Mouse (Mus musculus) heart, embryonic 13.5 days (tissue): Measurements from ENCODE around the gene Mast4. TPM values are rescaled to one million over a fixed set of nuclear protein-coding genes. Genes with fewer than 3 reads are reported as not detected.
"Not testable (repeated sequence)": the region's sequence is repeated elsewhere in the genome, so short reads cannot be mapped to it uniquely, and the experiment has no call there.

Experiments used
- ATAC-seq: fragments of 200-750 bp; cut with Nextera tagmentation; 2 replicates; pipeline ENCODE4 v1.8.0; 2017; ENCODE audit warnings: moderate TSS enrichment; ENCODE audit not compliant: insufficient number of reproducible peaks, low FRiP score, low TSS enrichment; ENCODE audit errors: extremely low read depth
- H3K27ac ChIP-seq: fragments of 300-500 bp; sonication (generic); replicated peaks from 2 replicates; pipeline ENCODE4 v1.5.1; 2015; ENCODE audit warnings: moderate library complexity, mild to moderate bottlenecking, inconsistent platforms
- H3K27me3 ChIP-seq: fragments of 300-500 bp; sonication (generic); replicated peaks from 2 replicates; pipeline ENCODE4 v1.6.1; 2015; ENCODE audit warnings: mild to moderate bottlenecking, inconsistent platforms
- H3K36me3 ChIP-seq: fragments of 300-500 bp; sonication (generic); 2 replicates; pipeline ENCODE4 v1.6.1; 2015; ENCODE audit warnings: mild to moderate bottlenecking, inconsistent platforms
- H3K4me1 ChIP-seq: fragments of 300-500 bp; sonication (generic); 2 replicates; pipeline ENCODE4 v1.6.1; 2015; ENCODE audit warnings: inconsistent platforms
- H3K4me2 ChIP-seq: fragments of 300-500 bp; sonication (generic); 2 replicates; pipeline ENCODE4 v1.6.1; 2015; ENCODE audit warnings: inconsistent platforms, mild to moderate bottlenecking, moderate library complexity
- H3K4me3 ChIP-seq: fragments of 300-500 bp; sonication (generic); 2 replicates; pipeline ENCODE4 v1.5.1; 2015; ENCODE audit warnings: moderate library complexity, mild to moderate bottlenecking, inconsistent platforms
- H3K9ac ChIP-seq: fragments of 300-500 bp; sonication (generic); 2 replicates; pipeline ENCODE4 v1.6.1; 2015; ENCODE audit warnings: inconsistent platforms, mild to moderate bottlenecking, moderate library complexity
- H3K9me3 ChIP-seq: fragments of 300-500 bp; sonication (generic); 2 replicates; pipeline ENCODE4 v1.6.1; 2016; ENCODE audit warnings: inconsistent platforms
- WGBS: fragments of 180-500 bp; shearing (Covaris S2); methylation state at CpG from one replicate; pipeline ENCODE4 v1.1.7; 2015; ENCODE audit warnings: mixed read lengths; 5-methylcytosine and 5-hydroxymethylcytosine counted together
- polyA plus RNA-seq: library from polyadenylated mRNA; unstranded; fragments of >200 nt; fragmentation: Nextera tagmentation; extraction: Ambion mirVana; gene quantifications from 2 replicates; pipeline ENCODE4 v1.2.1, GENCODE M21; 2015

Mast4 gene
- polyA plus RNA-seq, 1 experiment from 2014 or later = 36.8 TPM

DNA sequence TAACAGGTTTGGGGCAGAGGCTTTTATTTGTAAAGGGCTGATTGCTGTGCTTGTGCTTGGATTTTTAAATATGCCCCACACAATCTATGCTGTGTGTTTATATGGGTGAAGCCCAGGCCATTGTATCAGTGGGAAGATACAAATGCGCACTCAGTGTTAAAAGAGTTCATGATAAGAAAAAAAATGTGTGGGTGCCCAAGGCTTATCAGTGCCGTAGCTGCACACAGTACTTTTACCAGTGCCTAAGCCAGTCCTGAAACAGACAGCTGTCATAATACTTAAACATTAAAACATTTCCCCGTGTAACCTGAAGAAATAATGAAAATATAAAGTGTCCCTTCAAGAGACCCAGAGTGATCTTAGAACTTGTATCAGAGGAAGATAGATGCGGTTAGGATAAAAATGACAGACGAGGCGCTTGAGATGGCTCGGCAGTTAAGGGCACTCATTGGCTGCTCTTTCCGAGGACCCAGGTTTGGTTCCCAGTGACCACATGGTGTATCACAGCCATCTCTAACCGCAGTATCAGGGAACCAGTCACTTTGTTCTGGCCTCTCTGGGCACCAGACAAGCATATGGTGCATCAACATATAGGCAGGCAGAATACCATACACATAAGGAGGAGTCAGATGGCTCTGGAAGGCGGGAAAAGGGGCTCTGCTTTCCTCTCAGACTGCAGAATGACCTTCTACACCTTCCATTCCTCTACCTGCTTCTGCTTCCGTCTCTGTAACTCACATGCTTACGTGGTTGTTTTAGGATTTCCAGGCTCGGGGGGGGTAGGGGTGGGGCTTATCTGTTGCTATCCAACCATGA lies 594.4 kb downstream of the Mast4 start:
- Histone ChIP-seq H3K9me3 (no peaks in the 10 kb centered on the region), H3K4me1 (no peaks in the 10 kb centered on the region), H3K36me3 (peaks cover 95% of the 10 kb centered on the region), H3K27ac (no peak overlapping the region), H3K4me2 (no peak overlapping the region), H3K27me3 (no peaks in the 10 kb centered on the region), H3K4me3 (no peak overlapping the region), H3K9ac (no peak overlapping the region)
- no peak for ATAC-seq
- 76% methylated on average over 13 of the region's 13 CpGs for WGBS

DNA sequence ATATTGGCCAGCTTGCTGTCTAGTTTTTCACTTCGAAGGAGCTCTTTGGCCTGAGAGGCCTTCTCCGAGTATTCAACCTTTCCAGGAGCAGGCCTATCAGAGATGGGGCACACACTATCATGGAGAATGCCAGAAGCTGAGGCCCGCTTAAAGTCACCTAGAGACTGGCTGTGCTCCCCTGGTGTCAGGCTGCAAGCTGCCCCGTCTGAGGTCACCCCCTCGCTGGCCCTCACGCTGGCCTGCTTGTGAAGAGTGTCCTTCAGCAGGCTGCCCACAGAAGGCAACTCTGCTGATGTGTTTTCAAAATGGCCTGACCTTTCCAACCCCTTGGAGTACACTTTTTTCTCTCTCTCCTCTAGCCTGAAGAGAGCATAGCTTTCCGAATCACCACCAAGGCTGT lies 596.5 kb downstream of the Mast4 start:
- H3K36me3 ChIP-seq = peaks cover 97% of the 10 kb centered on the region
- H3K9ac ChIP-seq = no peak overlapping the region
- no peak for ATAC-seq
- H3K27me3 ChIP-seq = no peaks in the 10 kb centered on the region
- no peaks in the 10 kb centered on the region for H3K4me1 ChIP-seq
- no peak overlapping the region for H3K4me2 ChIP-seq
- H3K27ac ChIP-seq = no peak overlapping the region
- H3K9me3 ChIP-seq = no peaks in the 10 kb centered on the region
- no peak overlapping the region for H3K4me3 ChIP-seq
- WGBS = 80% methylated on average over 7 of the region's 7 CpGs

DNA sequence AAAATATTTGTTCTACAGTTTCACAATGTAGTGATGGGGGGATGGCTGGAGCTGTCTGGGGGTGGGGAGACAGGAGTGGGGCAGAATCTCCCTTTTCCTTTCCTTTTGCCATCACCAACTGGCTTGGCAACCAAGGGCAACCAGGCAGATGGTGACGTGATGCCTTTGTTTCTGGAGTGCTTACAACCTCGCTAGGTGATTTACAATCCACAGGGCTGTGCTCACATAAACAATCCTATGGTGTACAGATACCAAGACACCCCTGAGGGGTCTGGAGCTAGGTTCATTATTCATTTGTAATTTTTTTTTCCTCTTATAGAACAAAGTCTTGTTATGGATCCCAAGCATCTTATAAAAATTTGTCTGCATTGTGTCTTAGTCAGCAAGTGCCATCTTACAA lies 601.2 kb downstream of the Mast4 start:
- Histone ChIP-seq H3K27me3 (no peaks in the 10 kb centered on the region), H3K9ac (no peak overlapping the region), H3K4me2 (no peak overlapping the region), H3K4me3 (no peak overlapping the region), H3K9me3 (no peaks in the 10 kb centered on the region), H3K36me3 (peaks cover 54% of the 10 kb centered on the region), H3K4me1 (no peaks in the 10 kb centered on the region), H3K27ac (no peak overlapping the region)
- 70% methylated on average over 2 of the region's 2 CpGs for WGBS
- ATAC-seq = no peak

DNA sequence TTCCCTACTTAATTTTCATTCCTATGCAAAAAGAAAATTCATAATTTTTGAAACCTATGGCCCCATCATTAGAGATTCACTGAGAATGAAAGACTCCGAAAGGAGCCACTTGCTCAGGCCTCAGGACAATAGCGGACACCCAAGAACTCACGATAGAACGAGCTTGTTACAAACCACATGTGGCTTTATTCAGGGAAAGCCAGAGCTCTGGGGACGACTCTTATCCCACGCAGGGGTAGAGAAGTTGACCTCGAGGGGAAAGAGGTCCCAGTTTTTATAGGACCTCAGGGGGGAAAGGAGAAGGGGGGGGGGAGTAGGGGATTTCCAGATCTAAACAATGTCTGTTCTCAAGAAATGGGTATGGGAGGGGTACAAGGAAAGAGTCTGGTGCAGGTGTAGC lies 605.3 kb downstream of the Mast4 start:
- H3K36me3 ChIP-seq = peaks cover 13% of the 10 kb centered on the region
- not testable (repeated sequence) for H3K4me3 ChIP-seq, H3K27ac ChIP-seq, H3K9ac ChIP-seq, H3K4me2 ChIP-seq, H3K9me3 ChIP-seq, H3K4me1 ChIP-seq, ATAC-seq, H3K27me3 ChIP-seq
- WGBS = 83% methylated on average over 7 of the region's 7 CpGs

DNA sequence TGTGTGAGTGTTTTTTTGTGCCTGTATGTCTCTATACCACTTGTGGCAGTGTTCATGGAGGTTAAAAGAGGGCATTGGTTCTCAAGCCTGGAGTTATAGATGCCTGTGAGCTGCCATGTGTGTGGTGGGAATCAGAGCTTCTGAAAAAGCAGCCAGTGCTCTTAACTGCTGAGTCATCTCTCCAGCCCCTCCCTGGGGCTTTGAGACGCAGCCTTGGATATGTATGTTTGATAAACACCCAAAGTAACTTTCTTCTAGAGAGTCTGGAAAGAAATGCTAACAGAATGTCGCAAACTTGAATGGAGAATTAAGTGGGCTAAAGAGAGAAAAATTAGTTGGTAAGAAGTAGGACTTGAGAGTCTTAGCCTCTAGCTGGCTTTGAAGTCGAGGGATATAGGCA lies 606.3 kb downstream of the Mast4 start:
- H3K4me3 ChIP-seq = no peak overlapping the region
- H3K27me3 ChIP-seq = no peaks in the 10 kb centered on the region
- H3K9ac ChIP-seq = no peak overlapping the region
- peaks cover 5% of the 10 kb centered on the region; the same call in 1 of the 2 replicates for H3K4me1 ChIP-seq
- ATAC-seq = no peak
- no peaks in the 10 kb centered on the region for H3K9me3 ChIP-seq
- H3K36me3 ChIP-seq = peaks cover 7% of the 10 kb centered on the region; the same call in 1 of the 2 replicates
- no peak overlapping the region for H3K27ac ChIP-seq
- H3K4me2 ChIP-seq = no peak overlapping the region
- WGBS = 71% methylated on average over 3 of the region's 3 CpGs

DNA sequence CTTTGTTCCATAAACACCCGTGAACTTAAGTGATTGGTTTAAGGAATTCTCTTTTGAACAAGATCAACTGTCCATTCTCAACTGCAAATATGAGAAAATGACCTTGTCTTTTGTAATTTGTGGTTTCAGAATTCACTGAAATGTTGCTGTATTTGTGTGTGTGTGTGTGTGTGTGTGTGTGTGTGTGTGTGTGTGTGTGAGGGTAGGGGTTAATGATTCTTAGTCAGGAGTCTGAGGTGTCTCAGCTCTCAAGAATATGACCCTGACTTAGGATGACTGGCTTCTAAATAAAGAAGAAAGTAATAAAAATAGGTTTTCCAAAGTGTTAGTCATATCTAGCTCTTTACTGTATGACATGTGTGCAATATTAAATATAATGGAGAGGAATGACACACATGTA lies 607.4 kb downstream of the Mast4 start:
- no peak overlapping the region for H3K4me3 ChIP-seq
- no peaks in the 10 kb centered on the region for H3K36me3 ChIP-seq
- H3K4me2 ChIP-seq = no peak overlapping the region
- H3K9ac ChIP-seq = no peak overlapping the region
- 86% methylated on average over 1 of the region's 1 CpGs for WGBS
- no peak overlapping the region for H3K27ac ChIP-seq
- H3K4me1 ChIP-seq = peaks cover 5% of the 10 kb centered on the region; the same call in 1 of the 2 replicates
- H3K9me3 ChIP-seq = no peaks in the 10 kb centered on the region
- ATAC-seq = no peak
- no peaks in the 10 kb centered on the region for H3K27me3 ChIP-seq

DNA sequence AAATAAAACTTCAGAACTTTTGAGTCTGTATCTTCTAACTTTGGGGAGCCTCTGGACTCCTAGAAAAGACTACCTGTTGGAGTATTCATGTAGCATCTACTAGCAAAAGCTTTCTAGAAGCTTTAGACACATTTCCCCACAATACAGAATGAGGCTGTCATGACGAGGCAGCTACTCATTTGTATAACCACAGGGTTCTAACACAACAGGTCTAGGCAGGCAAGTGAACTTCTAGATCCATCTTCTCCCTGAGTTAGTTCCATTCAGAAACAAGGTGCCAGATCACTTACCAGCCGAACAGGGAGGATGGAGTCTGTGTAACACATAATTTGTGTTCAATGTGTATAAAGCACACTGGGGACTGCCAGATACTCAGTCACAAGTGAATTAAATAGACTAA lies 608.4 kb downstream of the Mast4 start:
- no peak overlapping the region for H3K9ac ChIP-seq
- ATAC-seq = no peak
- no peaks in the 10 kb centered on the region for H3K36me3 ChIP-seq
- no peak overlapping the region for H3K4me2 ChIP-seq
- WGBS = 68% methylated on average over 2 of the region's 2 CpGs
- H3K4me3 ChIP-seq = no peak overlapping the region
- no peak overlapping the region for H3K27ac ChIP-seq
- no peaks in the 10 kb centered on the region for H3K9me3 ChIP-seq
- H3K4me1 ChIP-seq = peaks cover 5% of the 10 kb centered on the region; the same call in 1 of the 2 replicates
- no peaks in the 10 kb centered on the region for H3K27me3 ChIP-seq

DNA sequence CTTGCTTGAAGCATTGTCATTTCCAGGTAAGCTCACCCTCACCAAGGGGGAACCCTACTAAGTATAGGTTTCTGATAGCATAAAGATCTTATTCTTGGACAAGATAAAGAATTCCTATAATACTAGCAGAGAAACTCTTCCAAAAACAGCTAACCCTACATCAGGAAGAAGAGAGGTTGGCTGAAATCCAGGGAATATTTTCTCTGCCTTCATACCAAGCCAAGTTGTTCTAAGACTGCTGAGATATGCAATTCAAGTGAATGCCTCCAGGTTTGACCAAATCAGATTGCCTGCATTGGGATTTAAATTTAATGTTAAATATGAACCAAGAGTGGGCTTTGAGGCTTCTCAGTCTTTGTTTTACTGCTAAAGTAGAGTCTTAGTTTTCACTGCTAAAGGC lies 608.9 kb downstream of the Mast4 start:
- Histone ChIP-seq H3K27me3 (no peaks in the 10 kb centered on the region), H3K27ac (no peak overlapping the region), H3K4me2 (no peak overlapping the region), H3K4me1 (peaks cover 5% of the 10 kb centered on the region; the same call in 1 of the 2 replicates), H3K4me3 (no peak overlapping the region), H3K9ac (no peak overlapping the region), H3K9me3 (no peaks in the 10 kb centered on the region), H3K36me3 (no peaks in the 10 kb centered on the region)
- ATAC-seq = no peak

DNA sequence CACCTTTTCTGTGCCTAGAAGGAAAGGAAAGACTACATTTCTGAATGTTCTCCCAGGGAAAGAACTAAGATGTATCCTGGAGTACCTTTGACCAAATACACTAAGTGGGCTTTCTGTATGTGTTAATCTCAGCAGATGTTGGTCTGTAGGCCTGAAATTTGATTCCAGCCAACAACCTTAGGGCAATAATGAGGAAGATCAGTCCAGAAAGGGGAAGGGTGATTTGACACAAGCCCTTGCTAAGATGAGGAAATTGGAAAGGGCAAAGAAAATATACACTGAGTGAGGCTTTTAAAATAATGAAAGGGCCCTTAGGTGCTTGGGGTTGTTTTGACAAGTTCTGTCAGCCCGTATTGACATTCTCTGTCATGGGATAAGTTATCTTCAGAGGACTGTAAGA lies 617.3 kb downstream of the Mast4 start:
- 56% methylated on average over 1 of the region's 1 CpGs for WGBS
- no peak for ATAC-seq

DNA sequence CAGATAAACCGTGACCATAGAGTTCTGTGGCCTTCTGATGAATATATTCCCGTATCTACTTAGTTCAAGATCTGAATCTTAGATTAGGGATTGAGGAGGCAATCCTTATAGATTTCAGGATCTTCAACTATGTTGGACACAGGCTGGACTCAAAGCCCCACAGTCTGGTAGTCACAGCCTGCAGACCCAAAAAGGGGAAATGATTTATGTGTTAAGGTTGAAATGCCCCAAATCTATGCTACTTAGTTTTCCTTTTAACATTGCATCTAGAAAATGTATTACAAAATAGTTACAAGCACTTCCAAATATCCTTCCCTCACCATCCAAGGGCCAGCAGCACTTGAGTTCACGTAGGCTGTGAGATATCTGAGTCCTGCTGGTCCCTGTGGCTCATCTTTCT lies 633.6 kb downstream of the Mast4 start:
- Histone ChIP-seq H3K4me3 (no peak overlapping the region), H3K27me3 (no peaks in the 10 kb centered on the region), H3K4me1 (peaks cover 16% of the 10 kb centered on the region), H3K4me2 (no peak overlapping the region), H3K9ac (no peak overlapping the region), H3K27ac (no peak overlapping the region), H3K9me3 (no peaks in the 10 kb centered on the region), H3K36me3 (no peaks in the 10 kb centered on the region)
- ATAC-seq = no peak
- WGBS = 67% methylated on average over 3 of the region's 3 CpGs

More for the DNA sequence above, 617.3 kb downstream of the Mast4 start:
- H3K4me3 ChIP-seq = no peak overlapping the region
- no peaks in the 10 kb centered on the region for H3K27me3 ChIP-seq
- no peaks in the 10 kb centered on the region for H3K36me3 ChIP-seq
- no peak overlapping the region for H3K27ac ChIP-seq
- H3K4me1 ChIP-seq = no peaks in the 10 kb centered on the region
- H3K9me3 ChIP-seq = no peaks in the 10 kb centered on the region
- H3K9ac ChIP-seq = no peak overlapping the region
- no peak overlapping the region for H3K4me2 ChIP-seq

DNA sequence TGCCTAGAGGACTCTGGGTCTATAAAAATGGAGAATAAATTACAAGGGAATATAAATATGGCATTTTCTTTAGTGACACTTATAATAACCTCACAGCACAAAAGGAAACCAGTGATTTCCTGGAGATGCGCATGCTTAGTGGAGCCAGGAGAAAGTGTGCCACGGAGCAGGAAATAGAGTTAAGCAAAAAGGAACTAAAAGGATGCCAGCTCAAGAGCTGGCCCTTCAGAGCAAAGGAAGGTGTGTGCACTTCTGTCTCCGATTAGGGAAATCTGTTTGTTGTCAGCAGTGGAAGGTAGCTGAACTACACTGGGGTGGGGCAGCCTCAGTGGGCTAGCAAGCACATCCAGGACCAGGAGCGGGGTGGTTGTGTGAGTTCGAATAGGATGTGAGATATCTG lies 634.1 kb downstream of the Mast4 start:
- no peak for ATAC-seq
- no peaks in the 10 kb centered on the region for H3K9me3 ChIP-seq
- H3K27me3 ChIP-seq = no peaks in the 10 kb centered on the region
- no peak overlapping the region for H3K9ac ChIP-seq
- H3K4me1 ChIP-seq = peaks cover 16% of the 10 kb centered on the region
- H3K36me3 ChIP-seq = no peaks in the 10 kb centered on the region
- no peak overlapping the region for H3K27ac ChIP-seq
- no peak overlapping the region for H3K4me3 ChIP-seq
- 72% methylated on average over 5 of the region's 5 CpGs for WGBS
- H3K4me2 ChIP-seq = no peak overlapping the region

DNA sequence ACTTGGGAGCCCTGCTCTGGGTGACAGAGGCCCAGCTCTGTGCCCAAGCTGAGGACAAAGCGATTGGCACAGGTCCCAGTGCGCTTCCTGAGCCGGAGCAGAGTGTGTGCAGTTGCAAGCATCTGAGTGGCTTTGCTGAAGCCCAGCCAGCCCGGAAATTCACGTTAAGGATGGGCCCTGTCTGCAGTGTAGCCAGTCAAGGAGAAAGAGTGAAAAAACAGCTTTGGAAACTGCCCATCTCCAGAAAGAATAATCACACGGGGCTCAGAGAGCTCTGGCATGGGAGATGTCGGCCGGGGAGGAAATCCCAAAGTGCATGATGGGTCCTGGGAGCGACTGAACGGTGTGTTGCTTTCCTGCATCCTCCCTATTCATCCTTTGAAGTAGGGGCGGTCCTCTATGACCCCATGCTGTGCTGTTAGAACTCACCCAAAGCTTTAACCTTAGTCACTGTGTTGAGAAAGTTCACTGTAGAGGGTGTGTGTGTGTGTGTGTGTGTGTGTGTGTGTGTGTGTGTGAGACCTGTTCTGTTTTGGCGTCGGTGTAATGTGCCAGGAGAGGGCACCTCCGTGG lies 635.5 kb downstream of the Mast4 start:
- H3K9me3 ChIP-seq = no peaks in the 10 kb centered on the region
- 29% methylated on average over 14 of the region's 14 CpGs for WGBS
- peaks cover 21% of the 10 kb centered on the region for H3K4me1 ChIP-seq
- H3K36me3 ChIP-seq = no peaks in the 10 kb centered on the region
- peak overlapping the region; percentile 73 for H3K9ac ChIP-seq
- ATAC-seq = peak; percentile 46
- H3K4me2 ChIP-seq = peak overlapping the region; percentile 59
- peak overlapping the region; percentile 80 for H3K27ac ChIP-seq
- no peaks in the 10 kb centered on the region for H3K27me3 ChIP-seq
- H3K4me3 ChIP-seq = peak overlapping the region; percentile 30
